Mouse (Mus musculus) liver, adult 2 months (tissue): Measurements from ENCODE around the gene Lamtor4. TPM values are rescaled to one million over a fixed set of nuclear protein-coding genes. Genes with fewer than 3 reads are reported as not detected.

Experiments
- DNase-seq: peaks from one replicate; pipeline ENCODE4 v3.0.0-alpha.2; 2011; ENCODE audit warnings: low read depth, low spot score; ENCODE audit errors: extremely low read depth
- H3K27ac ChIP-seq: fragments of 200-500 bp; replicated peaks from 2 replicates; pipeline ENCODE4 v1.5.1; 2012; ENCODE audit warnings: low read depth, mild to moderate bottlenecking, control low read depth, inconsistent platforms, low read length; ENCODE audit not compliant: insufficient read depth
- H3K27me3 ChIP-seq: fragments of 200-500 bp; 2 replicates; pipeline ENCODE4 v1.6.1; 2012; ENCODE audit warnings: mild to moderate bottlenecking, moderate library complexity, low read length, inconsistent platforms; ENCODE audit not compliant: control insufficient read depth, insufficient read depth
- H3K36me3 ChIP-seq: fragments of 200-500 bp; 2 replicates; pipeline ENCODE4 v1.6.1; 2012; ENCODE audit warnings: low read length, inconsistent platforms; ENCODE audit not compliant: control insufficient read depth, insufficient read depth
- H3K4me1 ChIP-seq: fragments of 200-500 bp; 2 replicates; pipeline ENCODE4 v1.6.1; 2011; ENCODE audit warnings: low read length; ENCODE audit not compliant: control insufficient read depth, insufficient read depth
- H3K4me3 ChIP-seq: fragments of 200-500 bp; 2 replicates; pipeline ENCODE4 v1.5.1; 2011; ENCODE audit warnings: low read depth, mild to moderate bottlenecking, control low read depth, low read length, moderate library complexity; ENCODE audit not compliant: insufficient read depth
- H3K79me2 ChIP-seq: fragments of 200-500 bp; 2 replicates; pipeline ENCODE4 v1.6.1; 2012; ENCODE audit warnings: inconsistent platforms, mild to moderate bottlenecking, low read length, moderate library complexity; ENCODE audit not compliant: control insufficient read depth, insufficient read depth
- H3K9ac ChIP-seq: fragments of 200-500 bp; 2 replicates; pipeline ENCODE4 v1.6.1; 2012; ENCODE audit warnings: low read depth, mild to moderate bottlenecking, control low read depth, inconsistent platforms, low read length
- CTCF ChIP-seq: fragments of 200-500 bp; IDR thresholded peaks from 2 replicates; pipeline ENCODE4 v1.5.1; 2011; ENCODE audit warnings: low read depth, low read length, control low read depth
- POLR2A ChIP-seq: fragments of 200-500 bp; IDR thresholded peaks from 2 replicates; pipeline ENCODE4 v1.6.1; 2011; ENCODE audit warnings: low read length, control low read depth; ENCODE audit not compliant: insufficient read depth; ENCODE audit errors: extremely low read depth
- WGBS: fragments of 180-500 bp; shearing (Covaris S2); methylation state at CpG from one replicate; pipeline ENCODE4 v1.1.7; 2018; 5-methylcytosine and 5-hydroxymethylcytosine counted together
- polyA plus RNA-seq: library from polyadenylated mRNA; depleted of rRNA; stranded (reverse); fragments of >200 nt; gene quantifications from 2 replicates; pipeline ENCODE4 v1.2.3, GENCODE M21; 2012; rRNA removed
- total RNA-seq: library from RNA; depleted of rRNA; stranded (reverse); fragments of >200 nt; gene quantifications from 2 replicates; pipeline ENCODE4 v1.2.3, GENCODE M21; 2014; rRNA removed

The Lamtor4 gene
- total and polyA plus RNA-seq, 2 experiments: 105 to 177 TPM

DNA sequence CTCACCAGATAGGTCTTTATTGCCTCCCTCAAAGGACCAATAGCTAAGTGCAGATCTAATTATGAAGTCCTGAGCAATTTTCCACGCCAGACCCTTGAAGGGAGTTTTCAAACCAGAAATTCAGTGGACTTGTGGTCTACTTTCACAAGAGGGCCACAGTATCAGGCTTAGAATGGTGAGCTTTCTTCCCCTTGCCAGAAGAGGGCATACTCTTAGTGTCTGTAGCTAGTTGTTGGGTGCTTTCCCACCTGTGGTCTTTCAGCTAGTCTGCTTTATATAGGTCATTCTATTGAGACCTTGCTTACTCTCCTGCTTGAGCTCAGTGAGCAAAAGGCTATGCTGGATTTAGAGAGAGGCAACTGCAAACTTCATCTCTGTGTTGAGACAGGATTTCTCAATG lies 28.3 kb downstream of the Lamtor4 start:
- H3K79me2 ChIP-seq: no peaks in the 10 kb centered on the region
- DNase-seq: no peak
- H3K27ac ChIP-seq: no peak overlapping the region
- no peaks in the 10 kb centered on the region for H3K27me3 ChIP-seq
- TF ChIP-seq CTCF (0 out of 2 replicates have a peak, but pooled peaks have one; percentile 7), POLR2A (no peak)
- H3K9ac ChIP-seq: no peak overlapping the region
- no peaks in the 10 kb centered on the region for H3K36me3 ChIP-seq
- no peak overlapping the region for H3K4me3 ChIP-seq
- 85% methylated on average over 1 of the region's 1 CpGs for WGBS
- no peaks in the 10 kb centered on the region for H3K4me1 ChIP-seq

DNA sequence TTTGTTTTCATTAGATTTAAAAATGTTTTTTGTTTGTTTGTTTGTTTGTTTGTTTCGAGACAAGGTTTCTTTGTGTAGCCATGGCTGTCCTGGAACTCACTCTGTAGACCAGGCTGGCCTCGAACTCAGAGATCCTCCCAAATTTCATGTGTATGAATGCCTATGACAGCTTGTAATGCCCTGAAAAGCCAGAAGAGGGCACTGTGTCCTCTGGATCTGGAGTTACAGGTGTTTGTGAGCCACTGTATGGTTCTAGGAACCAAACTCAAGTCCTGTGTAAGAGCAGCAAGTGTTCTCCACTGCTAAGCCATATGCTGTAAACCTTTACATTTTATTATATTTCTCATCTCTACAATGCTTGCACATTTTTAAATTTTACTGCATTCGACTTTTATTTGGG lies 32.6 kb downstream of the Lamtor4 start:
- TF ChIP-seq CTCF (no peak), POLR2A (no peak)
- Histone ChIP-seq H3K27ac (no peak overlapping the region), H3K27me3 (no peaks in the 10 kb centered on the region), H3K4me3 (no peak overlapping the region), H3K4me1 (peaks cover 3% of the 10 kb centered on the region; the same call in 1 of the 2 replicates), H3K36me3 (no peaks in the 10 kb centered on the region), H3K9ac (no peak overlapping the region), H3K79me2 (no peaks in the 10 kb centered on the region)
- 77% methylated on average over 3 of the region's 3 CpGs for WGBS
- no peak for DNase-seq

GRCm38 (mm10) chr5:138291638-138292037 lies 36.4 kb downstream of the Lamtor4 start:
- Histone ChIP-seq H3K9ac (no peak overlapping the region), H3K79me2 (no peaks in the 10 kb centered on the region), H3K27me3 (no peaks in the 10 kb centered on the region), H3K36me3 (no peaks in the 10 kb centered on the region), H3K27ac (no peak overlapping the region), H3K4me3 (no peak overlapping the region), H3K4me1 (peaks cover 3% of the 10 kb centered on the region; the same call in 1 of the 2 replicates)
- 14% methylated on average over 1 of the region's 1 CpGs for WGBS
- peak; percentile 64 for DNase-seq
- TF ChIP-seq POLR2A (no peak), CTCF (no peak)

- H3K4me3 ChIP-seq: no peak overlapping the region
- H3K4me1 ChIP-seq: peaks cover 3% of the 10 kb centered on the region; the same call in 1 of the 2 replicates
- no peak overlapping the region for H3K9ac ChIP-seq
- no peak for TF ChIP-seq POLR2A
- TF ChIP-seq CTCF: no peak
- no peaks in the 10 kb centered on the region for H3K36me3 ChIP-seq
- H3K27ac ChIP-seq: no peak overlapping the region
- H3K27me3 ChIP-seq: no peaks in the 10 kb centered on the region
- H3K79me2 ChIP-seq: no peaks in the 10 kb centered on the region
- no peak for DNase-seq
Measured at GRCm38 (mm10) chr5:138294158-138294557, 38.9 kb downstream of the Lamtor4 start.

DNA sequence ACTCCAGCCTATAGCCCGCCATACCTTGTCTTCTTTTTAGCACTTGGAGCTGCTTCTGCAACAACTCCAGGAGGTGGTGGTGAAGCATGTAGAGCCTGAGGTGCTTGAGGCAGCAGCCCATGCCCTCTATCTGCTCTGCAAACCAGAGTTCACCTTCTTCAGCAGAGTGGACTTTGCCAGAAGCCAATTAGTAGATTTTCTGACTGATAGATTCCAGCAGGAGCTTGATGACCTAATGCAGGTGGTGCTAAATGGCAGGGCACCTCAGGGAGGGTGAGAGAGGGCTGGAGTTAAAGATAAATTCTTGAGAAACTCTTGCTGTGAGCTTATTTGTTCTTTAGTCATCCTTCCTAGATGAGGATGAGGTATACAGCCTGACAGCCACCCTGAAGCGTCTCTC lies 44.3 kb downstream of the Lamtor4 start:
- DNase-seq: no peak
- 91% methylated on average over 2 of the region's 2 CpGs for WGBS
- Histone ChIP-seq H3K27ac (no peak overlapping the region), H3K27me3 (no peaks in the 10 kb centered on the region), H3K79me2 (no peaks in the 10 kb centered on the region), H3K4me3 (no peak overlapping the region), H3K4me1 (no peaks in the 10 kb centered on the region), H3K9ac (no peak overlapping the region), H3K36me3 (no peaks in the 10 kb centered on the region)
- TF ChIP-seq CTCF (no peak), POLR2A (no peak)

Other genes with a start within 250 kb of the Lamtor4 start
- gene Smok3a, start 234.2 kb upstream of the Lamtor4 start, total RNA-seq: not detected in 2 replicates
- gene Smok3a, start 234.2 kb upstream of the Lamtor4 start, polyA plus RNA-seq: not detected in 2 replicates
- gene Smok3b, start 234.1 kb upstream of the Lamtor4 start, total RNA-seq: 0.37 TPM in 1 of 2 replicates, not detected in the other
- not detected in 2 replicates for gene Smok3b, start 234.1 kb upstream of the Lamtor4 start, polyA plus RNA-seq
- gene Smok3c, start 202.3 kb upstream of the Lamtor4 start, total RNA-seq: not detected in 2 replicates
- gene Smok3c, start 202.3 kb upstream of the Lamtor4 start, polyA plus RNA-seq: not detected in 2 replicates
- 22.2 and 24.3 TPM in 2 replicates for gene Zkscan1, start 170.4 kb upstream of the Lamtor4 start, total RNA-seq
- 3.1 and 3.9 TPM in 2 replicates for gene Zkscan1, start 170.4 kb upstream of the Lamtor4 start, polyA plus RNA-seq
- gene Zscan21, start 138.6 kb upstream of the Lamtor4 start, total RNA-seq: 8.9 and 10.2 TPM in 2 replicates
- 6.0 and 6.8 TPM in 2 replicates for gene Zscan21, start 138.6 kb upstream of the Lamtor4 start, polyA plus RNA-seq
- 3.5 and 3.8 TPM in 2 replicates for gene Zfp113, start 99.7 kb upstream of the Lamtor4 start, total RNA-seq
- 3.6 and 4.2 TPM in 2 replicates for gene Zfp113, start 99.7 kb upstream of the Lamtor4 start, polyA plus RNA-seq
- 61.9 and 74.4 TPM in 2 replicates for gene Cops6, start 94.4 kb upstream of the Lamtor4 start, total RNA-seq
- gene Cops6, start 94.4 kb upstream of the Lamtor4 start, polyA plus RNA-seq: 109 and 118 TPM in 2 replicates
- gene Ap4m1, start 83.5 kb upstream of the Lamtor4 start, total RNA-seq: 9.6 and 12.3 TPM in 2 replicates
- gene Ap4m1, start 83.5 kb upstream of the Lamtor4 start, polyA plus RNA-seq: 9.1 and 14.8 TPM in 2 replicates
- gene Mcm7, start 83.1 kb upstream of the Lamtor4 start, total RNA-seq: 11.0 and 14.8 TPM in 2 replicates
- gene Mcm7, start 83.1 kb upstream of the Lamtor4 start, polyA plus RNA-seq: 9.7 and 12.4 TPM in 2 replicates
- gene Taf6, start 68.0 kb upstream of the Lamtor4 start, total RNA-seq: 14.2 and 14.9 TPM in 2 replicates
- gene Taf6, start 68.0 kb upstream of the Lamtor4 start, polyA plus RNA-seq: 29.9 and 32.7 TPM in 2 replicates
- 4.9 and 5.0 TPM in 2 replicates for gene Cnpy4, start 68.0 kb upstream of the Lamtor4 start, total RNA-seq
- gene Cnpy4, start 68.0 kb upstream of the Lamtor4 start, polyA plus RNA-seq: 1.3 and 1.7 TPM in 2 replicates
- gene Mblac1, start 61.2 kb upstream of the Lamtor4 start, total RNA-seq: 1.0 and 1.1 TPM in 2 replicates
- gene Mblac1, start 61.2 kb upstream of the Lamtor4 start, polyA plus RNA-seq: 2.1 and 2.7 TPM in 2 replicates
- not detected in 2 replicates for gene Nxpe5, start 29.6 kb upstream of the Lamtor4 start, total RNA-seq
- gene Nxpe5, start 29.6 kb upstream of the Lamtor4 start, polyA plus RNA-seq: 0.04 and 0.07 TPM in 2 replicates
- gene BC037034, start 8.6 kb downstream of the Lamtor4 start, total RNA-seq: 3.1 and 3.2 TPM in 2 replicates
- 16.8 and 24.1 TPM in 2 replicates for gene BC037034, start 8.6 kb downstream of the Lamtor4 start, polyA plus RNA-seq
- not detected in 2 replicates for gene Gal3st4, start 17.4 kb downstream of the Lamtor4 start, total RNA-seq
- not detected in 2 replicates for gene Gal3st4, start 17.4 kb downstream of the Lamtor4 start, polyA plus RNA-seq
- not detected in 2 replicates for gene Gm43720, start 24.5 kb downstream of the Lamtor4 start, total RNA-seq
- gene Gm43720, start 24.5 kb downstream of the Lamtor4 start, polyA plus RNA-seq: not detected in 2 replicates
- gene Gpc2, start 24.5 kb downstream of the Lamtor4 start, total RNA-seq: 0.09 TPM in 1 of 2 replicates, not detected in the other
- gene Gpc2, start 24.5 kb downstream of the Lamtor4 start, polyA plus RNA-seq: 0.15 and 0.18 TPM in 2 replicates
- gene Stag3, start 24.8 kb downstream of the Lamtor4 start, total RNA-seq: 0.07 and 0.09 TPM in 2 replicates
- gene Stag3, start 24.8 kb downstream of the Lamtor4 start, polyA plus RNA-seq: 0.09 TPM in 1 of 2 replicates, not detected in the other
- gene Pvrig, start 86.5 kb downstream of the Lamtor4 start, total RNA-seq: 0.92 and 0.94 TPM in 2 replicates
- 0.25 and 0.50 TPM in 2 replicates for gene Pvrig, start 86.5 kb downstream of the Lamtor4 start, polyA plus RNA-seq
- gene Zfp157, start 186.0 kb downstream of the Lamtor4 start, total RNA-seq: 5.6 and 5.8 TPM in 2 replicates
- gene Zfp157, start 186.0 kb downstream of the Lamtor4 start, polyA plus RNA-seq: 1.4 and 1.5 TPM in 2 replicates